Mouse (Mus musculus) hindbrain, embryonic 11.5 days (tissue): ENCODE results near the gene Grk5. TPM values are rescaled to one million over a fixed set of nuclear protein-coding genes. Genes with fewer than 3 reads are reported as not detected.

ENCODE experiments used
- ATAC-seq: fragments of 200-750 bp; cut with Nextera tagmentation; 2 replicates; pipeline ENCODE4 v1.8.0; 2017; ENCODE audit warnings: mild to moderate bottlenecking, moderate TSS enrichment, moderate library complexity; ENCODE audit not compliant: low FRiP score
- DNase-seq: peaks from one replicate; pipeline ENCODE4 v3.0.0-alpha.2; 2015; ENCODE audit warnings: low spot score
- H3K27ac ChIP-seq: fragments of 300-500 bp; sonication (generic); 2 replicates; pipeline ENCODE4 v1.5.1; 2014; ENCODE audit warnings: mild to moderate bottlenecking, low read depth, low read length
- H3K27me3 ChIP-seq: fragments of 300-500 bp; sonication (generic); 2 replicates; pipeline ENCODE4 v1.6.1; 2014; ENCODE audit warnings: mild to moderate bottlenecking, low read length, moderate library complexity, mixed read lengths; ENCODE audit not compliant: control insufficient read depth, insufficient read depth
- H3K36me3 ChIP-seq: fragments of 300-500 bp; sonication (generic); 2 replicates; pipeline ENCODE4 v1.6.1; 2014; ENCODE audit warnings: mild to moderate bottlenecking, low read length, moderate library complexity, mixed read lengths; ENCODE audit not compliant: control insufficient read depth, insufficient read depth
- H3K4me1 ChIP-seq: fragments of 300-500 bp; sonication (generic); replicated peaks from 2 replicates; pipeline ENCODE4 v1.6.1; 2014; ENCODE audit warnings: low read length, mixed read lengths; ENCODE audit not compliant: control insufficient read depth, insufficient read depth
- H3K4me2 ChIP-seq: fragments of 300-500 bp; sonication (generic); replicated peaks from 2 replicates; pipeline ENCODE4 v1.6.1; 2014; ENCODE audit warnings: mild to moderate bottlenecking, low read depth, low read length
- H3K4me3 ChIP-seq: fragments of 300-500 bp; sonication (generic); 2 replicates; pipeline ENCODE4 v1.5.1; 2014; ENCODE audit warnings: low read depth, low read length
- H3K9ac ChIP-seq: fragments of 300-500 bp; sonication (generic); 2 replicates; pipeline ENCODE4 v1.6.1; 2014; ENCODE audit warnings: low read depth, low read length
- H3K9me3 ChIP-seq: fragments of 300-500 bp; sonication (generic); 2 replicates; pipeline ENCODE4 v1.6.1; 2016; ENCODE audit warnings: low read length; ENCODE audit not compliant: control insufficient read depth
- WGBS: fragments of 180-500 bp; shearing (Covaris S2); extraction: QIAGEN DNeasy Blood & Tissue Kit; methylation state at CpG from one replicate; pipeline ENCODE4 v1.1.7; 2014; 5-methylcytosine and 5-hydroxymethylcytosine counted together
- polyA plus RNA-seq: library from polyadenylated mRNA; unstranded; fragments of >200 nt; fragmentation: Nextera tagmentation; extraction: Ambion mirVana; gene quantifications from 2 replicates; pipeline ENCODE4 v1.2.1, GENCODE M21; 2014

The Grk5 gene
- polyA plus RNA-seq, 1 experiment from 2014 or later = 3.0 TPM

DNA sequence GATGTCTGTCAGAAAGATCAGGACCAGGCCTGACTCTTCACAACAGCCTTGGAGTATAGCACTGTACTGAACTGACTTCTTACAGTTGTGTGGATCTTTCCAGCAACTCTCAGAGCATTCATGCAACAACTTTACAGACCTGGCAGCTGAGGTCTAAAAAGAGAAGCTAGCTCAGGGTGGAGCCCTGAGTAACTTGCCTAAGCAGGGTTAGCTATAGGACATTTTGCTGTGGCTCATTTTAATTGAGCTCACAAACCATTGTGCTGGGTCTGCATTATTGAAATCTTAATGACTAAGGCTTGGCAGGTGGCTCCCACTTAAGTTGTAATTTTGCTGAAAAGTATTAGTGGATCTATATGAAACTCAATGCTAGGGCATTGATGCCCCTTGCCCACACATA, 162.5 kb downstream of the Grk5 start:
- no peak overlapping the region for H3K4me2 ChIP-seq
- no peak overlapping the region for H3K27ac ChIP-seq
- H3K27me3 ChIP-seq = no peaks in the 10 kb centered on the region
- no peaks in the 10 kb centered on the region for H3K4me1 ChIP-seq
- H3K36me3 ChIP-seq = no peaks in the 10 kb centered on the region
- H3K4me3 ChIP-seq = no peak overlapping the region
- ATAC-seq (no peak), DNase-seq (no peak)
- no peaks in the 10 kb centered on the region for H3K9me3 ChIP-seq
- H3K9ac ChIP-seq = no peak overlapping the region

DNA sequence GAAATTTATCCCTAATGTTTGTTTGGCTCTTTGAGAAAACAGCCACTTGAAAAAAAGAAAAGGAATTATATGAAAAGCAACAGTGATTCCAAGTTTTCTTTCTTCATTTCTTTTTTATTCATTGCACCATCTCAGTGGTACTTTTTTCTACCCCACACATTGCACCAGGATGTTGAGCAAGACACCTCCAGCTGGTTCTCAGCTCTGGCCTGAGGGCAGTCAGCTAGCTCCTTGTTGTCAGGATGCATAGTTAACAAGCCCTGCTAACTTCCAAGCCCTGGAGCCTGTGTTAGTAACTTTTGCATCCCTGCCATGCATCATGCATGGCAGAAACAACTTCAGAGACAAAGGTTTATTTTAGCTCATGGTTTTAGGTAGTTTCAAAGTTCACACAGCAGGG, 163.2 kb downstream of the Grk5 start:
- Histone ChIP-seq H3K4me3 (no peak overlapping the region), H3K9me3 (no peaks in the 10 kb centered on the region), H3K27me3 (no peaks in the 10 kb centered on the region), H3K4me2 (no peak overlapping the region), H3K4me1 (no peaks in the 10 kb centered on the region), H3K27ac (no peak overlapping the region), H3K9ac (no peak overlapping the region), H3K36me3 (no peaks in the 10 kb centered on the region)
- DNase-seq = no peak
- no peak for ATAC-seq

- Histone ChIP-seq H3K4me1 (no peaks in the 10 kb centered on the region), H3K4me3 (no peak overlapping the region), H3K36me3 (no peaks in the 10 kb centered on the region), H3K9ac (no peak overlapping the region), H3K27me3 (no peaks in the 10 kb centered on the region), H3K9me3 (no peaks in the 10 kb centered on the region), H3K4me2 (no peak overlapping the region), H3K27ac (no peak overlapping the region)
- 66% methylated on average over 5 of the region's 5 CpGs for WGBS
- DNase-seq (no peak), ATAC-seq (no peak)
These were observed 167.3 kb downstream of the Grk5 start for GRCm38 (mm10) chr19:61056783-61057410.

DNA sequence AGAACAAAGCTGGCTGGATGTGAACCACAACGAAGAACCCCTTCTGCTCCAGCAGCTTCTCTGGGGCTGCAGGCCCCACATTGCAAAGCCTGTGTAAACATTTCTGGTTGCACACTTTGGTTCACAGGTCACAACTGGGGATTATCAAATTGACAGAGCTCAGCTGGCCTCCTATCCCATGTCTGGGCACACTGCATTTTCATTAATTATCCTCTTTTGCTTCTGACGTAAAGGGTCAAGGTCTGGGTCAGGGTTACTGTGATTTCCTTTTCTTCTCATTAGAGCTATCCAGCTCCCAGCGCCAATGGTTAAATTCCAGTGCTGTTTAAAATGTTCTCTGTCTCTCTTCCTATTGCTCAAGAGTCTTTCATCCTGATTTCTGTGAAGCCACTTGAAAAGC, 168.0 kb downstream of the Grk5 start:
- H3K27ac ChIP-seq = no peak overlapping the region
- ATAC-seq = no peak
- H3K9ac ChIP-seq = no peak overlapping the region
- H3K4me1 ChIP-seq = no peaks in the 10 kb centered on the region
- H3K36me3 ChIP-seq = no peaks in the 10 kb centered on the region
- WGBS = 17% methylated on average over 3 of the region's 3 CpGs
- no peak overlapping the region for H3K4me3 ChIP-seq
- no peaks in the 10 kb centered on the region for H3K9me3 ChIP-seq
- peak; percentile 17 for DNase-seq
- no peaks in the 10 kb centered on the region for H3K27me3 ChIP-seq
- no peak overlapping the region for H3K4me2 ChIP-seq

- no peak overlapping the region for H3K4me2 ChIP-seq
- H3K9ac ChIP-seq = no peak overlapping the region
- no peaks in the 10 kb centered on the region for H3K4me1 ChIP-seq
- no peaks in the 10 kb centered on the region for H3K9me3 ChIP-seq
- H3K27ac ChIP-seq = no peak overlapping the region
- no peaks in the 10 kb centered on the region for H3K36me3 ChIP-seq
- H3K27me3 ChIP-seq = no peaks in the 10 kb centered on the region
- ATAC-seq (no peak), DNase-seq (no peak)
- WGBS = 90% methylated on average over 3 of the region's 3 CpGs
- H3K4me3 ChIP-seq = no peak overlapping the region
These were observed 174.8 kb downstream of the Grk5 start for GRCm38 (mm10) chr19:61064386-61064785.

GRCm38 (mm10) chr19:61065011-61065410, 175.5 kb downstream of the Grk5 start:
- no peak for ATAC-seq
- no peaks in the 10 kb centered on the region for H3K36me3 ChIP-seq
- H3K9ac ChIP-seq = no peak overlapping the region
- no peak overlapping the region for H3K4me3 ChIP-seq
- no peak overlapping the region for H3K27ac ChIP-seq
- H3K9me3 ChIP-seq = no peaks in the 10 kb centered on the region
- WGBS = 86% methylated on average over 1 of the region's 1 CpGs
- no peak for DNase-seq
- no peaks in the 10 kb centered on the region for H3K27me3 ChIP-seq
- H3K4me2 ChIP-seq = no peak overlapping the region
- no peaks in the 10 kb centered on the region for H3K4me1 ChIP-seq

GRCm38 (mm10) chr19:61078622-61079021, 189.1 kb downstream of the Grk5 start:
- 91% methylated on average over 3 of the region's 3 CpGs for WGBS
- Histone ChIP-seq H3K9ac (no peak overlapping the region), H3K4me1 (no peaks in the 10 kb centered on the region), H3K27ac (no peak overlapping the region), H3K9me3 (no peaks in the 10 kb centered on the region), H3K36me3 (no peaks in the 10 kb centered on the region), H3K4me3 (no peak overlapping the region), H3K27me3 (no peaks in the 10 kb centered on the region), H3K4me2 (no peak overlapping the region)
- no peak for ATAC-seq
- no peak for DNase-seq

GRCm38 (mm10) chr19:61080251-61080749, 190.8 kb downstream of the Grk5 start:
- Histone ChIP-seq H3K4me3 (no peak overlapping the region), H3K27ac (no peak overlapping the region), H3K4me2 (no peak overlapping the region), H3K27me3 (no peaks in the 10 kb centered on the region), H3K36me3 (no peaks in the 10 kb centered on the region), H3K4me1 (no peaks in the 10 kb centered on the region), H3K9ac (no peak overlapping the region), H3K9me3 (no peaks in the 10 kb centered on the region)
- DNase-seq (no peak), ATAC-seq (no peak)
- WGBS = 92% methylated on average over 5 of the region's 5 CpGs

DNA sequence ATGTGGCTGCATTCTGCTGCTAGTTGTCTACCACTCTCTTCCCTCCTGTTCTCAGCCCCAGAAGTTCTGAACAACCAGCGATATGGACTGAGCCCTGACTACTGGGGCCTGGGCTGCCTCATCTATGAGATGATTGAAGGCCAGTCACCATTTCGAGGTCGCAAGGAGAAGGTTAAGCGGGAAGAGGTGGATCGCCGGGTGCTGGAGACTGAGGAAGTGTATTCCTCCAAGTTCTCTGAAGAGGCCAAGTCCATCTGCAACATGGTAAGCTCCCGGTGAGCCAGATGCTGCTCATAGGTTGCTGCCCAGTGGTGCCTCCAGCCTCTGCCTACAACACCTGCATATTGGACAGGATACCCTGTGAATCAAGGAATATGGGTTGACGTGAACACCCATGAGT, 193.5 kb downstream of the Grk5 start:
- ATAC-seq = no peak

More for the DNA sequence above, 193.5 kb downstream of the Grk5 start:
- H3K4me3 ChIP-seq = no peak overlapping the region
- no peak for DNase-seq
- H3K9ac ChIP-seq = no peak overlapping the region
- H3K27me3 ChIP-seq = no peaks in the 10 kb centered on the region
- WGBS = 89% methylated on average over 8 of the region's 8 CpGs
- no peaks in the 10 kb centered on the region for H3K4me1 ChIP-seq
- H3K9me3 ChIP-seq = no peaks in the 10 kb centered on the region
- H3K36me3 ChIP-seq = no peaks in the 10 kb centered on the region
- H3K27ac ChIP-seq = no peak overlapping the region
- no peak overlapping the region for H3K4me2 ChIP-seq
